ENCODE assay signal across 11 mouse cellular contexts in genomic region chr15:78384220-78385116, GRCm38 (mm10). TPM values are rescaled to one million over a fixed set of nuclear protein-coding genes. Genes with fewer than 3 reads are reported as not detected.
A peak's percentile ranks its signal among the peaks of the same experiment; 100 is the strongest.
DNase-seq lines count a peak whose midpoint lies in the region; ATAC-seq and TF ChIP-seq lines count a peak whose summit lies in the region.
"Had no signal": no experiment of that assay in that cellular context is flagged by ENCODE, and none has a peak within 500 bp of the region (broad histone marks: within the 10 kb centered on the region; RNA-seq: fewer than 3 reads in every experiment).

No protein-coding gene starts in this region.

- H3K27me3 ChIP-seq in heart, embryonic 12.5 days (replicated peaks) = no peaks in the 10 kb centered on the region
- no peaks in the 10 kb centered on the region for H3K27me3 ChIP-seq in lung, embryonic 15.5 days
- H3K27me3 ChIP-seq in hindbrain, embryonic 12.5 days = no peaks in the 10 kb centered on the region
- 0 out of 2 replicates have a peak, but pooled peaks cover 4% of the 10 kb centered on the region for H3K27me3 ChIP-seq in midbrain, postnatal 0 days (ENCODE audit: insufficient read depth, low read length)

- no peak for TF ChIP-seq CTCF in midbrain, postnatal 0 days (IDR thresholded peaks at IDR 0.05)

- no peak overlapping the region for H3K9ac ChIP-seq in heart, embryonic 12.5 days
- H3K9ac ChIP-seq in lung, embryonic 15.5 days = no peak overlapping the region
- no peak overlapping the region for H3K9ac ChIP-seq in hindbrain, embryonic 12.5 days
- no peak overlapping the region for H3K9ac ChIP-seq in midbrain, postnatal 0 days (replicated peaks; ENCODE audit: low read length, poor library complexity, severe bottlenecking)

- no peak overlapping the region for H3K4me3 ChIP-seq in heart, embryonic 12.5 days
- no peak overlapping the region for H3K4me3 ChIP-seq in lung, embryonic 15.5 days
- H3K4me3 ChIP-seq in hindbrain, embryonic 12.5 days = no peak overlapping the region
- H3K4me3 ChIP-seq in midbrain, postnatal 0 days (ENCODE audit: low read depth, low read length) = no peak overlapping the region

- H3K27ac ChIP-seq in heart, embryonic 12.5 days (ENCODE audit: poor library complexity, severe bottlenecking) = 0 out of 2 replicates have a peak overlapping the region, but pooled peaks have one; percentile 34
- H3K27ac ChIP-seq in lung, embryonic 15.5 days = peak overlapping the region; percentile 61; the same call in 1 of the 2 replicates
- H3K27ac ChIP-seq in hindbrain, embryonic 12.5 days = 0 out of 2 replicates have a peak overlapping the region, but pooled peaks have one; percentile 5
- H3K27ac ChIP-seq in midbrain, postnatal 0 days (ENCODE audit: low read depth, low read length) = peak overlapping the region; percentile 51; the same call in 1 of the 2 replicates

- H3K36me3 ChIP-seq in heart, embryonic 12.5 days = no peaks in the 10 kb centered on the region
- no peaks in the 10 kb centered on the region for H3K36me3 ChIP-seq in lung, embryonic 15.5 days
- no peaks in the 10 kb centered on the region for H3K36me3 ChIP-seq in hindbrain, embryonic 12.5 days
- no peaks in the 10 kb centered on the region for H3K36me3 ChIP-seq in midbrain, postnatal 0 days (ENCODE audit: insufficient read depth, low read length)

- peaks cover 2% of the 10 kb centered on the region; the same call in 1 of the 2 replicates for H3K9me3 ChIP-seq in heart, embryonic 12.5 days (replicated peaks)
- H3K9me3 ChIP-seq in lung, embryonic 15.5 days = no peaks in the 10 kb centered on the region
- no peaks in the 10 kb centered on the region for H3K9me3 ChIP-seq in hindbrain, embryonic 12.5 days (replicated peaks)
- H3K9me3 ChIP-seq in midbrain, postnatal 0 days (ENCODE audit: low read length) = no peaks in the 10 kb centered on the region

- H3K4me2 ChIP-seq in heart, embryonic 12.5 days = no peak overlapping the region
- H3K4me2 ChIP-seq in lung, embryonic 15.5 days = no peak overlapping the region
- H3K4me2 ChIP-seq in hindbrain, embryonic 12.5 days (replicated peaks) = no peak overlapping the region
- no peak overlapping the region for H3K4me2 ChIP-seq in midbrain, postnatal 0 days (ENCODE audit: low read depth, low read length, poor library complexity, severe bottlenecking)
- H3K4me2 ChIP-seq: heart, embryonic 11.5 days had no signal

- no peak for ATAC-seq in heart, embryonic 12.5 days (ENCODE audit: insufficient number of reproducible peaks, low FRiP score)
- no peak for ATAC-seq in lung, embryonic 15.5 days (ENCODE audit: borderline replicate concordance, extremely low read depth, low FRiP score, low TSS enrichment)
- no peak for ATAC-seq in hindbrain, embryonic 12.5 days (ENCODE audit: low FRiP score)
- ATAC-seq in midbrain, postnatal 0 days (ENCODE audit: low FRiP score) = peak; percentile 70

- no peak for DNase-seq in heart, postnatal 25 days (ENCODE audit: low spot score)
- DNase-seq in lung, postnatal 4 days = no peak
- DNase-seq in midbrain, postnatal 0 days (ENCODE audit: low spot score) = peak; percentile 75
- DNase-seq in urinary bladder, adult 2 months (ENCODE audit: low spot score) = no peak
- no peak for DNase-seq in urinary bladder, postnatal 25 days (ENCODE audit: low spot score)

- intact Hi-C loops in heart, postnatal 25 days (cut with DNase I) = no loop called here

- 63% methylated on average over 7 of the region's 7 CpGs for WGBS in heart, embryonic 12.5 days
- WGBS in lung, embryonic 15.5 days = 49% methylated on average over 7 of the region's 7 CpGs
- 74% methylated on average over 7 of the region's 7 CpGs for WGBS in hindbrain, embryonic 12.5 days
- WGBS in midbrain, postnatal 0 days = 62% methylated on average over 7 of the region's 7 CpGs

- H3K4me1 ChIP-seq in heart, embryonic 12.5 days (replicated peaks) = no peaks in the 10 kb centered on the region
- 0 out of 2 replicates have a peak, but pooled peaks cover 3% of the 10 kb centered on the region for H3K4me1 ChIP-seq in lung, embryonic 15.5 days
- H3K4me1 ChIP-seq in hindbrain, embryonic 12.5 days = peaks cover 3% of the 10 kb centered on the region; the same call in 1 of the 2 replicates
- H3K4me1 ChIP-seq in midbrain, postnatal 0 days (ENCODE audit: insufficient read depth, low read length) = no peaks in the 10 kb centered on the region

RNA-seq across cellular contexts. Expression of gene Tex33, which starts 11.2 kb away (rescaled TPM):
- not detected in 2 replicates for polyA plus RNA-seq in heart, embryonic 12.5 days (2016; fragmentation: Nextera tagmentation; extraction: Ambion mirVana)
- total RNA-seq in heart, postnatal 25 days (2021) = not detected
- not detected in 2 replicates for polyA plus RNA-seq in lung, embryonic 15.5 days (2015; fragmentation: Nextera tagmentation; extraction: Ambion mirVana)
- not detected in 2 replicates for polyA plus RNA-seq in hindbrain, embryonic 12.5 days (2016; fragmentation: Nextera tagmentation; extraction: Ambion mirVana)
- not detected in 2 replicates for total RNA-seq in midbrain, postnatal 0 days (2014; rRNA removed)
- polyA plus RNA-seq in midbrain, postnatal 0 days (2015; fragmentation: Nextera tagmentation; extraction: Ambion mirVana) = 0.16 TPM in 1 of 2 replicates, not detected in the other
- polyA plus RNA-seq in urinary bladder, adult 2 months (2012; rRNA removed) = 0.07 TPM in 1 of 2 replicates, not detected in the other
- total RNA-seq: monocyte, adult 5-6 weeks had no signal
- polyA plus RNA-seq: heart, embryonic 11.5 days; large intestine, adult 2 months had no signal

RNA-seq across cellular contexts. Expression of gene Tst, which starts 21.2 kb away (rescaled TPM):
- 7.6 and 9.0 TPM in 2 replicates for polyA plus RNA-seq in heart, embryonic 12.5 days (2016; fragmentation: Nextera tagmentation; extraction: Ambion mirVana)
- 10 to 100 TPM; 16.5 to 21.1 TPM for total RNA-seq in heart, postnatal 25 days (2021)
- polyA plus RNA-seq in lung, embryonic 15.5 days (2015; fragmentation: Nextera tagmentation; extraction: Ambion mirVana) = 81.1 and 88.7 TPM in 2 replicates
- 7.0 and 9.3 TPM in 2 replicates for polyA plus RNA-seq in hindbrain, embryonic 12.5 days (2016; fragmentation: Nextera tagmentation; extraction: Ambion mirVana)
- total RNA-seq in midbrain, postnatal 0 days (2014; rRNA removed) = 31.3 and 34.8 TPM in 2 replicates
- 34.4 and 40.0 TPM in 2 replicates for polyA plus RNA-seq in midbrain, postnatal 0 days (2015; fragmentation: Nextera tagmentation; extraction: Ambion mirVana)
- polyA plus RNA-seq in urinary bladder, adult 2 months (2012; rRNA removed) = 31.3 and 37.1 TPM in 2 replicates

RNA-seq across cellular contexts. Expression of gene Mpst, which starts 21.7 kb away (rescaled TPM):
- 0.32 and 1.1 TPM in 2 replicates for polyA plus RNA-seq in heart, embryonic 12.5 days (2016; fragmentation: Nextera tagmentation; extraction: Ambion mirVana)
- 10 to 100 TPM; 39.1 to 39.6 TPM for total RNA-seq in heart, postnatal 25 days (2021)
- 3.3 and 4.1 TPM in 2 replicates for polyA plus RNA-seq in lung, embryonic 15.5 days (2015; fragmentation: Nextera tagmentation; extraction: Ambion mirVana)
- 1.7 and 1.8 TPM in 2 replicates for polyA plus RNA-seq in hindbrain, embryonic 12.5 days (2016; fragmentation: Nextera tagmentation; extraction: Ambion mirVana)
- 70.1 and 84.8 TPM in 2 replicates for total RNA-seq in midbrain, postnatal 0 days (2014; rRNA removed)
- 3.2 and 3.8 TPM in 2 replicates for polyA plus RNA-seq in midbrain, postnatal 0 days (2015; fragmentation: Nextera tagmentation; extraction: Ambion mirVana)
- polyA plus RNA-seq in urinary bladder, adult 2 months (2012; rRNA removed) = 80.2 and 82.5 TPM in 2 replicates

RNA-seq across cellular contexts. Expression of gene Kctd17, which starts 43.9 kb away (rescaled TPM):
- 19.9 and 21.6 TPM in 2 replicates for polyA plus RNA-seq in heart, embryonic 12.5 days (2016; fragmentation: Nextera tagmentation; extraction: Ambion mirVana)
- total RNA-seq in heart, postnatal 25 days (2021) = 10 to 100 TPM; 35.4 to 37.3 TPM
- 46.9 and 49.5 TPM in 2 replicates for polyA plus RNA-seq in lung, embryonic 15.5 days (2015; fragmentation: Nextera tagmentation; extraction: Ambion mirVana)
- 79.8 and 85.2 TPM in 2 replicates for polyA plus RNA-seq in hindbrain, embryonic 12.5 days (2016; fragmentation: Nextera tagmentation; extraction: Ambion mirVana)
- 156 and 164 TPM in 2 replicates for total RNA-seq in midbrain, postnatal 0 days (2014; rRNA removed)
- 152 and 173 TPM in 2 replicates for polyA plus RNA-seq in midbrain, postnatal 0 days (2015; fragmentation: Nextera tagmentation; extraction: Ambion mirVana)
- polyA plus RNA-seq in urinary bladder, adult 2 months (2012; rRNA removed) = 121 and 128 TPM in 2 replicates

RNA-seq across cellular contexts. Expression of gene Csf2rb, which starts 58.9 kb away (rescaled TPM):
- polyA plus RNA-seq in heart, embryonic 12.5 days (2016; fragmentation: Nextera tagmentation; extraction: Ambion mirVana) = 2.4 and 3.1 TPM in 2 replicates
- total RNA-seq in heart, postnatal 25 days (2021) = 1 to 10 TPM; 2.5 TPM
- polyA plus RNA-seq in lung, embryonic 15.5 days (2015; fragmentation: Nextera tagmentation; extraction: Ambion mirVana) = 2.3 and 2.7 TPM in 2 replicates
- polyA plus RNA-seq in hindbrain, embryonic 12.5 days (2016; fragmentation: Nextera tagmentation; extraction: Ambion mirVana) = 1.7 and 2.1 TPM in 2 replicates
- 1.7 and 2.2 TPM in 2 replicates for total RNA-seq in midbrain, postnatal 0 days (2014; rRNA removed)
- polyA plus RNA-seq in midbrain, postnatal 0 days (2015; fragmentation: Nextera tagmentation; extraction: Ambion mirVana) = 0.63 and 0.90 TPM in 2 replicates
- 5.9 and 6.8 TPM in 2 replicates for polyA plus RNA-seq in urinary bladder, adult 2 months (2012; rRNA removed)

Comparison
In these comparisons a context has a peak if more than half of its experiments do, and no peak if none do; other contexts are left out.
1. H3K27ac ChIP-seq: peak in every context shown above with its lines; median percentile 61 in lung, embryonic 15.5 days; 51 in midbrain, postnatal 0 days; 34 in heart, embryonic 12.5 days; 5 in hindbrain, embryonic 12.5 days.
2. RNA of gene Mpst, which starts 21.7 kb away (polyA plus RNA-seq): 80.2 to 82.5 TPM in urinary bladder, adult 2 months; 3.2 to 3.8 TPM in midbrain, postnatal 0 days, 3.3 to 4.1 TPM in lung, embryonic 15.5 days, 1.7 to 1.8 TPM in hindbrain, embryonic 12.5 days and 0.32 to 1.1 TPM in heart, embryonic 12.5 days; every median in the first group is over 10 times any median in the second.